Mouse (Mus musculus) c-Kit-positive CD71-negative TER-119-negative erythroid progenitor cells, embryonic 14.5 days (primary cell): ENCODE data around the gene Cyp4a12a.
"Not testable (repeated sequence)": the region's sequence is repeated elsewhere in the genome, so short reads cannot be mapped to it uniquely, and the experiment has no call there.

Experiments
- DNase-seq: peaks from one replicate; pipeline ENCODE4 v3.0.0-alpha.2; 2013; ENCODE audit warnings: low read depth

Gene Cyp4a12a

GRCm38 (mm10) chr4:115298746-115299145 lies at the start of gene Cyp4a12a:
Cyp4a12a (plus strand) TSS chr4:115299046.
- not testable (repeated sequence) for DNase-seq

DNA sequence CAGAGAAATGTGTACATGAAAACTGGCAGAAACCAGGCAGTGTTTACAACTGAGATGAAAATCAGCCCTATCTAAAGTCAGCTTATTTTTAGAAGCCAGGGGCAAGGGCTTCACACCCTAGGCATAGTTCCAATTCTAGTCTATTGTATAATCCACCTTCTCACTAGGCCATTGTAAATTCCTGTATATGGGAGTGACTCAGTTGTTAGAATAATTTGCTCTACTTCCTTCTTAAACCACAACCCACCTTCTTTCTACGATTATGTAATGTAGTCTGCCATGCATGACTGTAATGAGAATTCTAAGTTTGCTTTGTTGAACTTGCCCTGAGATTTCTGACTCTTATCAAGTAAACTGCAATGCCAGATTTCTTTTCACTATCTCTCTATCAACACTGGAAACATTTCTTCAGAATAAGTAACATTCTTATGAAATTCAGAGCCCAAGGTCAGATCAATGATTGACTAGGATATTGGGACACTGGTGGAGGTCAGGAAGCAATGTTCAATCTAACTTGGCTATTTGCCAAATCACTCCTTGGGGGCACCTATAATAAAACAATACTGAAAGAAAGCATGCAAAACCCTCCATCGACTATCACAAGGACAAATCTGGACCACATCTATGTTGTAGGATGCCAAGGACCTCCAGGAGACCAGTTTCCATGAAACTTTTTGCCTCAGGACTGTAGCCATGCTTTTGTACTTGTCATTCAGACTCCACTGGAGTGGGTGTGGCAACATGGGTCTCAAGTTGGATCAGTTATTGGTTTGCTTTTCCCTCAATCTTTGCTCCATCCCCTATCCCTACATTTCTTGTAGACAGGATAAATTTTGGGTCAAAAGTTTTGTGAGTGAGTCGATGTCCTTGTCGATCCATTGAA lies 33.9 kb upstream of the Cyp4a12a start:
- not testable (repeated sequence) for DNase-seq

GRCm38 (mm10) chr4:115278215-115278982 lies 20.4 kb upstream of the Cyp4a12a start:
- DNase-seq: not testable (repeated sequence)

GRCm38 (mm10) chr4:115280342-115280741 lies 18.5 kb upstream of the Cyp4a12a start:
- DNase-seq: no peak

DNA sequence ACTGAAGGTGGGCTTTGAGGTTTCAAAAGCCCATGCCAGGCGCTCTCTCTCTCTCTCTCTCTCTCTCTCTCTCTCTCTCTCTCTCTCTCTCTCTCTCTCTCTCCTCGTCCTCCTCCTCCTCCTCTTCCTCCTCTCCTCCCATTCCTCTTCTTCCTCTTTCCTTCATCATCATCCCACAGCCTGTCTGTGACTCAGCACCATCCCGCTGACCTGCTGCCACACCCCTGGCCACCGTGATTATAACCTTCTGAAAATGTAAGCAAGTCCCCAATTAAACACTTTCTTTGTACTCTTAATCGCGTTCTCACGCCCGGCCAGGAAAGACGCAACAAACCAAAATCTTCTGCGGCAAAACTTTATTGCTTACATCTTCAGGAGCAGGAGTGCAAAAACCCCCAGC lies 18.1 kb upstream of the Cyp4a12a start:
- DNase-seq: not testable (repeated sequence)

DNA sequence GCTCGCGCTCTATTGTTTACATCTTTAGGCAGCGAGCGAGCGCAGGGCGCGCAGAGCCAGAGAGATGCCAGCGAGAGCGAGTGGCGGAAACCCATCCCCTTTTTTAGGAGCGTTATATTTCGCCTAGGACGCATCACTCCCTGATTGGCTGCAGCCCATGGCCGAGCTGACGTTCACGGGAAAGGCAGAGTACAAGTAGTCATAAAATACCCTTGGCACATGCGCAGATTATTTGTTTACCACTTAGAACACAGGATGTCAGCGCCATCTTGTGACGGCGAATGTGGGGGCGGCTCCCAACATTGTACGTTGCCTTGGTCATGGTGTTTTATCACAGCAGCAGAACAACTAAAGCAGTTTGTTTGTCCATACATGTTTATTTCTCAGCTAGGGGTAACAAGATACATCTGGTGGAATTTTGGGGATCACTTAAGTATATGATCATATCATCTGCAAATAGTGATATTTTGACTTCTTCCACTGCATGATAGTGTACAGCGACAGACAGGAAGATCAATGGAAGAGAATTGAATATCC lies 17.5 kb upstream of the Cyp4a12a start:
- not testable (repeated sequence) for DNase-seq

GRCm38 (mm10) chr4:115325722-115326121 lies 26.9 kb downstream of the Cyp4a12a start:
- not testable (repeated sequence) for DNase-seq

DNA sequence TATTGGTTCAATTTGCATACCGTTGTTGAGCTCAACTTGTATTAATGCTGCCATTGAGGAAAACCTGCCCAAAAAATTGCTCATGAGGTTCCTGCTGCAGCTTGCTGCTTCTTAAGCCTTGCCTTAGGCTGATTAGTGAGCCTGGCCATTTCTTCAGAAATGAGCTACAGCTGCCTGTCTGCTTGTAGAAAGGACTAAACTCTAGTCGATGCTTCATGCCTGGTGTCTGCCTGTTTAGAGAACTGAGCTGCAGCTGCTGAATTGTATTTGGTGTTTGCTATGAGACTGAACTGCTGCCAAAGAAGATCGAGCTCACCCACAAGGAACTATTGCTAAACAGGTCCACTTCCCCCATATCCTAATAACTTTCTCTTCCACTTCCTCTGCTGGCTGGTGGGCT lies 66.8 kb downstream of the Cyp4a12a start:
- not testable (repeated sequence) for DNase-seq

DNA sequence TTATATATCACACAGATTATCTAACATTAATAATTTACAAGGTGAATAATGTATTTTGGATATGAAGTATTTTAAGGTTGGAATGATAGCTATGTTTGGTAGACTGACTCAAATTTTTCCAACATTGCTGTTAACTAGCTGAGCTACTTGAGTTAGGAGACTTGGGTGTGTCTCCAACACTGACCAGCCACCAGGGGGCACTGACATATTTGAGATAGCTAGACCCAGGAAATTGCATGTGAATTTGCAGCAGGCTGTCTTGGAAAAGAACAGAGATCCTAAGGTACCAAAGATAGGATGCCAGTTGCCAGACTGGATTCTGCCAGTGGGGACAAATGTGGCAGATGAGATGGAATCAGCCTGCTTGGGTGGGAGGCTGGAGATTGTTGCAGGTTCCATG lies 69.2 kb downstream of the Cyp4a12a start:
- DNase-seq: not testable (repeated sequence)
